Mouse (Mus musculus) left cerebral cortex, adult 18-20 months (tissue): ENCODE data around the gene Tgif1. TPM values are rescaled to one million over a fixed set of nuclear protein-coding genes. Genes with fewer than 3 reads are reported as not detected.

Experiments
- DNase-seq, 2 experiments: peaks; one replicate each; pipeline ENCODE4 v3.0.0; 2021 to 2022; ENCODE audit warnings: low spot score in 2 of 2, mixed read lengths in 1 of 2
- total RNA-seq, 2 experiments: library from RNA; stranded (reverse); gene quantifications; 2 replicates each; pipeline ENCODE4 v1.2.3; 2021

The Tgif1 gene
- total RNA-seq, 2 experiments from 2014 or later, result 2.3 to 2.6 TPM

DNA sequence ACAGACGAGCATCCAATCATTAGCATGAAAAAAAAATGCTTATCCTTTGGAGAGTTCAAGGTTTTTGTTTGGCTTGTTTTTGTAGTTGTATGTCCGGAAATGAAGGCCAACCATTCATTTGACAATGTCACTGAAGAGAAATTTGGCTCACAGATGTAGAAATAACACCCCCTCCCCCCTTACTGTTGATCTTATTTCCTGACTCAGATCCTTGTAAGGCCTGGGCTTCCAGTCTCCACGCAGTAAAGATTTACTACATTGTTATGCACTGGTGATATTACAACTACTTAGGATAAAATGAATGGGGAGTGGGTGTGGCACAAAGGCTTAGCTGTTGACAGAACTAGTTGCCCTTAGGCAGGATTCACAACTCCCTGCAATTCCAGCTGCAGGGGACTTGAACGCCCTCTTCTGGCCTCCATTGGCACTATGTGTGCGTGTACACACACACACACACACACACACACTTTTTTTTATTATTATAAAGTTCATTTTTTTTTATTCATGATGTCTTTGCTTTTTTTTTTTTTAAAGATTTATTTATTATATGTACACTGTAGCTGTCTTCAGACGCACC, 13.3 kb upstream of the Tgif1 start:
- no peak for DNase-seq

GRCm38 (mm10) chr17:70866029-70866428, 12.7 kb upstream of the Tgif1 start:
- no peak for DNase-seq

DNA sequence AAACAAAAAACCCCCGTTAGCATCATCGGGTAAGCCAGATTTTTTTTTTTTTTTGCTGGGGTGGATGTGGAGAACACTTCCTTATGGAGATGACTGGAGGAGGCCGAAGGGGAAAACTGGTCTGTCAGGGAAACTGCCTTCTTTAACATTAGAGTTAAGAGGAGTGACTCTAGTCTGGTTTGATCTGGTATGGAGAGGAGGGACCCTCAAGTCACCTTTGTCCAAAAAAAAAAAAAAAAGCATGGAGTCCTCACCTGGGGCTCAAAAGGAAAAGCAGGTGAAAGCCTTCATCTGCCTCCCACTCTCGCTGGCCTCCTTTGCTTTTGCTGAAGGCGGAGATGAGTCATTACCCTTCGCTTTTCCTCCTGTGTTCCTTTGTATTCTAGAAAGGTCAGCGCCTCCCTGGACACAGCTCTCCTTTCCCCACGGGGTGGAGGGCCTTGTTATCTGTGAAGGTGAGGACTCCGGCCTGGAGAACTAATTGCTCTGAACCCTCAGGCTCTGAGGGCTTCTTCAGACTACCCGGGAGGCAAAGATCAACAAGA, 11.8 kb upstream of the Tgif1 start:
- DNase-seq, result no peak

DNA sequence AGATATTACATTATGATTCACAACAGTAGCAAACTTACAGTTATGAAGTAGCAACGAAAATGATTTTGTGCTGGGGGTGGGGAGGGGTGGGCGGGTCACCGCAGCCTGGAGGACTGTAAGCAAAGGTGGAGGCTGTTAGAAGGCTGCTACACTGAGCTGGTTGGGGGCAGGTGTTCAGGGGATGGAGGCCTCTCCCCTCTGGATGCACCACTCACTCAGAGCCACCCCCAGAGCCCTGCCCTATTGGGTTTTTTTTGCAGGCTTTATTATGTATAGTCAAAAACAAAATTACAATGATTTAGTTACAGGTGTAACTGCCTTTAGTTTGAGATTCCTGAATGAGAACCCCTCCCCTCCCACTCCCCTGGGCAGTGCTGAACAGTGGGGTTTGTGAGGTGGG, 11.3 kb upstream of the Tgif1 start:
- DNase-seq, result no peak

GRCm38 (mm10) chr17:70864117-70864516, 10.8 kb upstream of the Tgif1 start:
- no peak for DNase-seq

DNA sequence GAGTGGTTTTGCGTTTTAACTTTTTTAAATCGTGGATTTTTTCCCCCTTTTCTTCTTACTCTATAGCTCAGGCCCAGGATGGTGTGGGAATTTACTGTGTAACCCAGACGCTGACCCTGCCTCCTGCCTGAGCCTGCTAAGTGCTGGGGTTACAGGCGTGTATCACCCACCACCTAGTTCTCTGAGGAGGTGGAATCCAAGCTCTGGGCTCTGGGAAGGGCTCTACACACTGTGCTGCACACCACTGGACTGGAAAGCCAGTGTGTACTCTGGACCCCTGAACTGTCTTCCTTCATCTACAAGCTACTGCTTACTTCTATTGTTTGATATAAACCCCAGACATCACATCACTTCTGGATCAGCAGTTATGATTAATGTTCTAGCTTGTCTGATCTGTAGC, 5.5 kb upstream of the Tgif1 start:
- no peak for DNase-seq

GRCm38 (mm10) chr17:70856871-70857415, 3.6 kb upstream of the Tgif1 start:
- DNase-seq, result no peak

DNA sequence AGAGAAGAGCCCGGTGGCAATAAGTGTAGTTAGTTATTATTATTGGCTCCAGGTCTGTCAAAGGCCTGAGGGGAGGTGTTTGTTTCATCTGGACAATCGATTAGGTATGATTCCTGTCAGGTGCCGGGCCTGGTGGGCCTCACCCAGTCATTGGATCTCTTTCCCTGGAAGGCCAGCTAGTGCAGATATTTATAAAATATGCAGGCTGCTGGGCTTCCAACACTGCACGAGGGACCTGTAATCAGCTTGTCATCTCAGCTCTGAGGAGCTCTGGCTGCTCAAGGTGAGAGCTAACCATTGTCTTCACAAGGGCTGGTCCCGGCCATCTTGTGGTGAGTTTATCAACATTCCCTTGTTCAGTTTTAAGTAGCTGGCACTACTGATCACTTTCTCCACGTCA, 675 bp upstream of the Tgif1 start:
- DNase-seq, result no peak

- DNase-seq, result peak in 1 of 2 experiments; percentile 25
Measured at GRCm38 (mm10) chr17:70852686-70853386, 510 bp downstream of the Tgif1 start.

GRCm38 (mm10) chr17:70852011-70852685, 1.2 kb downstream of the Tgif1 start:
- DNase-seq, result no peak

- DNase-seq, result peak in 1 of 2 experiments; percentile 21
Measured at GRCm38 (mm10) chr17:70850996-70851991, 2.1 kb downstream of the Tgif1 start.

GRCm38 (mm10) chr17:70850233-70850995, 2.9 kb downstream of the Tgif1 start:
- DNase-seq, result no peak

DNA sequence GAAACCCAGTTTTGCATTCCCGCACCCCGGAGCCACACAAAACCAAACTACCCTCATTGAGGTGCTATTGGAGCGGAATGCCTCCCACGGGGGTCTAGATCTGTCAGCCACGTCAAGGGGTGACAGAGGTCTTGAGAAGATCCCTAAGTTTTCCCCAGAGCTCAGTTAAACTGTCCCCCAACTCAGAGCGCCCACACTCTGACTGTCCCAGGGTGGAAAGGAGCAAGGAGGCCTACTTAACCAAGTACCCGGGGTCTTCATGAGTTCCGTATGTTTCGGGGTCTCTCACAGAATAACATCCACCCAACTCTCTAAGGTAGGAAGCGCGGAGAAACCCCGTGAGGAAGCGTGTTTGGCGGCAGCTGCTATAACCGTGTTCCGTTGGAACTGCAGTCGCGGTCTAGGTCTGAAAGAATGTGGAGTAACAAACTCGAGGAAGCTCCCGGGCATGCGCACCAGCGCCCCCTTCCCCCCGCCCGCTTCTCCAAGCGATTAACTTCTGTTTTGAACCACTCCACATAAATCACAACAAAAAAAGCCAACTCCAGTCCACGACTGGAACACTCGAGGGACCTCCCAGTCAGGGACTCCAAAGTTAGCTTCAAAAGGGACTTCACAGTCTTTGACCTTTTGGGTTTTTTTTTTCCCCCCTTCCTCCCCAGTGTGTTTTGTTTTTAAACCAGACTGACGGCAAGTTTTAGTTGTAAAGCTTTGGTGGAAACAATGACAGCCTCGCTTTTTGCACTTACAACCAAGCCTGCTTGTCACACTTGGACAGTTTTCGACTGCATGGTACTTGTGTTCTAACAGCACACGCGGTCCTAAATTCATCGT, 3.7 kb downstream of the Tgif1 start:
- peak in 1 of 2 experiments; percentile 48 for DNase-seq

GRCm38 (mm10) chr17:70848511-70849398, 4.6 kb downstream of the Tgif1 start:
- no peak for DNase-seq

DNA sequence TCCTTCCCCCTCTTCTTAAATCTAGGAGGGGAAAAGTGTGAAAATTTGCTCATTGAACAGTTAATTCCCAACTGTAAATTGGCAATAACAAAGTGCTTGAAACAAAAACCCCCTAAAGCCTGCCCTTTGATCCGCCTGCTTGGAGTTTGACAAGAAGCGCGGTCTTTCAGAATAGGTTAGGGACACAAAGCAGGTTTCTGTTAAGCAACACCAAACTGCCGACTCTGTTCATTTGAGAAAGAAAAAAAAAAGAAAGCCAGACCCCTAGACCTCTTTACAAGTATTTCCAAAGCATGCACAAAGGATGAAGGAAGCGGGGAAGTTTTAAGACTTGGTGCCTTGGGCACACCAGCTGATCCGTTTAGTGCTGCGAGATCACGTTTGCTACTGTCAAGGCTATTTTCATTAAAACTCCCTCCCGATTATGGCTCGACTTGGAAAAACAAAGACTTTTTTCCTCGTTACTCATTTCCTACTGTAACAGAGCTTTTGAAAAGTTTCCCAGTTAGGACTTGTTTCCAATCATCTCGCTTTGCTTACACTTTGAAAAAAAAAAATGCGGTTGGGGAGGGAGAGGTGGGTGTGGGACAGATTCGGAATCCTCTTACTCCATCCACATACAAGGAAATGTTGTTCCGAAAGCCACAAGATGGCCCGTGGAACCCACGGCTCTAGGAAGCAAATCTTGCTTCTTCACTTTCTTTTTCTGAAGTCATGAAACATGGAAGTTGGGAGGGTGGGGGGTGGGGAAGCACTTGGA, 5.4 kb downstream of the Tgif1 start:
- DNase-seq, result no peak

- DNase-seq, result no peak
Measured at GRCm38 (mm10) chr17:70847086-70847485, 6.3 kb downstream of the Tgif1 start.

GRCm38 (mm10) chr17:70846111-70846644, 7.2 kb downstream of the Tgif1 start:
- no peak for DNase-seq
